Mouse (Mus musculus) small intestine, adult 2 months (tissue): ENCODE data around the gene Tnfsf9.

Source experiments
- CTCF ChIP-seq: fragments of 200-500 bp; IDR thresholded peaks from 2 replicates; pipeline ENCODE4 v1.5.1; 2012; ENCODE audit warnings: low read depth, mild to moderate bottlenecking, control low read depth, inconsistent platforms, low read length, moderate library complexity, mixed read lengths; ENCODE audit not compliant: insufficient replicate concordance, insufficient read length; ENCODE audit errors: extremely low read depth
- POLR2A ChIP-seq: fragments of 200-500 bp; IDR thresholded peaks from 2 replicates; pipeline ENCODE4 v1.6.1; 2012; ENCODE audit warnings: low read depth, mild to moderate bottlenecking, control low read depth, inconsistent platforms, low read length, moderate library complexity

DNA sequence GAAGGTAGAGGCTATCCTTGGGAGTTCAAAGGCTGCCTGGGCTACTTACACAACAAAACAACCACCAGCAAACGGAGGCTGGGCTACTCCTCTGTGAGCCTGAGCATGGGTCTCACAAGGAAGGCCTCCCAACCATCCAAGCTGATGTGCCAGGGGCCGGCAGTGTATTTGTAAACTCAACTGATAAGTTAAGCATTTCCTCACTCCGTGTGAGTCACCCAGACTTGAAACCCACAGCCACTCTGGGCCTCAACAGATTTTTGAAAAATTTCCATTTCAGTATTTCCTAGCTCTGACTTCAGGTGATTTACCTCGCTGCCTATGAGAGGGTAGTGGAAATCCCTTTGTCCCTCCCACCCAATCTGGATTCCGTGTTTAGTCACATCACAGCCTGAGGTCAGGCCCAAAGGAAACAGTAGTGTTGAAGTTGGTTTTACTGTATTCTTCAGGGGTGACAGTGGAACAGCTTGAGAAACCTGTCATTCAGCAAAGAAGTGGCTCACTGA is 3.6 kb downstream of the Tnfsf9 start:
- TF ChIP-seq POLR2A (no peak), CTCF (no peak)
